24 mouse cellular contexts compared by ENCODE assay signal in genomic region chr4:139136011-139136410, GRCm38 (mm10). TPM values are rescaled to one million over a fixed set of nuclear protein-coding genes. Genes with fewer than 3 reads are reported as not detected.
DNase-seq lines count a peak whose midpoint lies in the region; ATAC-seq and TF ChIP-seq lines count a peak whose summit lies in the region.
"Had no signal": no experiment of that assay in that cellular context is flagged by ENCODE, and none has a peak within 500 bp of the region (broad histone marks: within the 10 kb centered on the region; RNA-seq: fewer than 3 reads in every experiment).

No protein-coding gene starts in this region.

- H3K36me3 ChIP-seq in CH12.LX (replicated peaks in 1 of 2; ENCODE audit: control insufficient read depth in 1 of 2, insufficient read depth in 1 of 2, low read length in 1 of 2), result no peaks in the 10 kb centered on the region
- no peaks in the 10 kb centered on the region for H3K36me3 ChIP-seq in kidney, embryonic 16.5 days (ENCODE audit: insufficient read depth, low read length)
- H3K36me3 ChIP-seq: embryonic facial prominence, embryonic 10.5 days; embryonic facial prominence, embryonic 12.5 days; forebrain, embryonic 12.5 days; G1E had no signal

- H3K9me3 ChIP-seq in CH12.LX (replicated peaks; ENCODE audit: low read length), result peaks cover 8% of the 10 kb centered on the region
- no peaks in the 10 kb centered on the region for H3K9me3 ChIP-seq in kidney, embryonic 16.5 days (ENCODE audit: low read length)
- H3K9me3 ChIP-seq: embryonic facial prominence, embryonic 10.5 days; embryonic facial prominence, embryonic 12.5 days; forebrain, embryonic 12.5 days had no signal

- no peak for TF ChIP-seq EP300 in CH12.LX (IDR thresholded peaks at IDR 0.05; ENCODE audit: low read length)

- TF ChIP-seq CTCF in CH12.LX (conservative IDR thresholded peaks at IDR 0.05 in 1 of 2, IDR thresholded peaks at IDR 0.05 in 1 of 2; ENCODE audit: low read depth in 2 of 2, low read length in 2 of 2), result no peak

- H3K4me1 ChIP-seq in CH12.LX (ENCODE audit: control insufficient read depth in 1 of 2, insufficient read depth in 2 of 2), result peaks cover 7 to 18% of the 10 kb centered on the region in 2 experiments
- 0 out of 2 replicates have a peak, but pooled peaks cover 4% of the 10 kb centered on the region for H3K4me1 ChIP-seq in kidney, embryonic 16.5 days (ENCODE audit: insufficient read depth, low read length)
- H3K4me1 ChIP-seq: embryonic facial prominence, embryonic 12.5 days had no signal

- in situ Hi-C loops in CH12.LX (cut with MboI; ENCODE audit: low pct_ligation_motif_present, low pct_unique_long_range_greater_than_20kb, low sequenced_read_pairs), result no loop called here

- TF ChIP-seq RAD21 in CH12.LX (IDR thresholded peaks at IDR 0.05; ENCODE audit: low read depth, low read length), result no peak

- DNase-seq in 416B (ENCODE audit: low read depth), result peak; percentile 43
- DNase-seq in CH12.LX (ENCODE audit: extremely low read depth), result peak; percentile 27
- DNase-seq in R1 (ENCODE audit: low read depth, low spot score), result peak; percentile 81
- no peak for DNase-seq in left cerebral cortex, adult 18-20 months (ENCODE audit: low spot score in 2 of 2)
- no peak for DNase-seq in left cerebral cortex, adult 8-10 months (ENCODE audit: low spot score in 2 of 2)
- DNase-seq: adrenal gland, adult 8-10 months; adrenal gland, postnatal 14 days; adrenal gland, postnatal 36 days; B cell, adult 2 months; cerebellum, adult 11-12 months; cerebellum, adult 2 months; cerebellum, adult 9-10 months; cerebellum, postnatal 10 days; cerebellum, postnatal 25 days had no signal

- no peaks in the 10 kb centered on the region for H3K79me2 ChIP-seq in CH12.LX (replicated peaks; ENCODE audit: control insufficient read depth, extremely low read depth, insufficient read depth, poor library complexity, severe bottlenecking)

- TF ChIP-seq POLR2A in CH12.LX (IDR thresholded peaks at IDR 0.05; ENCODE audit: low read depth, low read length), result no peak

- dilution Hi-C loops in CH12.LX (cut with MboI; ENCODE audit: extremely low pct_ligation_motif_present, extremely low pct_unique_long_range_greater_than_20kb, low sequenced_read_pairs), result no loop called here

- H3K4me2 ChIP-seq in CH12.LX (ENCODE audit: insufficient read depth, low read depth, poor library complexity, severe bottlenecking), result no peak overlapping the region
- no peak overlapping the region for H3K4me2 ChIP-seq in kidney, embryonic 16.5 days (replicated peaks; ENCODE audit: low read depth, low read length)
- H3K4me2 ChIP-seq: embryonic facial prominence, embryonic 12.5 days; forebrain, embryonic 12.5 days had no signal

- no peak overlapping the region for H3K4me3 ChIP-seq in CH12.LX (replicated peaks in 1 of 3; ENCODE audit: low read depth in 2 of 3, low read length in 2 of 3, poor library complexity in 1 of 3)
- H3K4me3 ChIP-seq in kidney, embryonic 16.5 days (ENCODE audit: low read length), result no peak overlapping the region
- H3K4me3 ChIP-seq: embryonic facial prominence, embryonic 10.5 days; embryonic facial prominence, embryonic 12.5 days; forebrain, embryonic 12.5 days had no signal

- no peak for ATAC-seq in kidney, embryonic 16.5 days (ENCODE audit: low FRiP score, low TSS enrichment)
- ATAC-seq: activated CD4-positive, CD25-positive, alpha-beta regulatory T cell, adult 4 months; CD4-positive, CD25-positive, alpha-beta regulatory T cell, adult 4 months; forebrain, embryonic 14.5 days; forebrain, embryonic 16.5 days; Patski had no signal

- H3K9ac ChIP-seq in CH12.LX (ENCODE audit: insufficient read depth, low read depth), result no peak overlapping the region
- H3K9ac ChIP-seq in kidney, embryonic 16.5 days (replicated peaks; ENCODE audit: low read length), result no peak overlapping the region
- H3K9ac ChIP-seq: embryonic facial prominence, embryonic 12.5 days; forebrain, embryonic 12.5 days had no signal

- H3K27ac ChIP-seq in CH12.LX (ENCODE audit: insufficient read depth, low read depth), result no peak overlapping the region
- H3K27ac ChIP-seq in kidney, embryonic 16.5 days (ENCODE audit: low read length), result no peak overlapping the region
- H3K27ac ChIP-seq: embryonic facial prominence, embryonic 10.5 days; embryonic facial prominence, embryonic 12.5 days; forebrain, embryonic 12.5 days had no signal

- WGBS in kidney, embryonic 16.5 days, result 91% methylated on average over 2 of the region's 2 CpGs

- no peaks in the 10 kb centered on the region for H3K27me3 ChIP-seq in CH12.LX (replicated peaks)
- no peaks in the 10 kb centered on the region for H3K27me3 ChIP-seq in kidney, embryonic 16.5 days (ENCODE audit: insufficient read depth, low read length)
- H3K27me3 ChIP-seq: embryonic facial prominence, embryonic 12.5 days; forebrain, embryonic 12.5 days; Patski had no signal

TF ChIP-seq in CH12.LX, 34 proteins besides CTCF, POLR2A, EP300 and RAD21:
- TF ChIP-seq TCF12 (IDR thresholded peaks at IDR 0.05; ENCODE audit: low read depth, low read length) (no peak), ZKSCAN1 (IDR thresholded peaks at IDR 0.05; ENCODE audit: borderline replicate concordance, low read depth, low read length) (no peak), IRF4 (IDR thresholded peaks at IDR 0.05; ENCODE audit: low read depth, low read length) (no peak), SMC3 (IDR thresholded peaks at IDR 0.05; ENCODE audit: low read depth, low read length) (no peak), CHD2 (IDR thresholded peaks at IDR 0.05; ENCODE audit: low read length) (no peak), MAZ (IDR thresholded peaks at IDR 0.05; ENCODE audit: low read depth, low read length) (no peak), CHD1 (IDR thresholded peaks at IDR 0.05; ENCODE audit: low read depth, low read length) (no peak), MXI1 (IDR thresholded peaks at IDR 0.05; ENCODE audit: low read depth, low read length) (no peak), USF1 (IDR thresholded peaks at IDR 0.05; ENCODE audit: low read depth, low read length) (no peak), KAT2A (IDR thresholded peaks at IDR 0.05; ENCODE audit: insufficient replicate concordance, low read length) (no peak), JUND (conservative IDR thresholded peaks at IDR 0.05; ENCODE audit: low read depth, low read length) (no peak), BHLHE40 (IDR thresholded peaks at IDR 0.05; ENCODE audit: low read depth, low read length) (no peak), PAX5 (IDR thresholded peaks at IDR 0.05; ENCODE audit: low read length) (no peak), MEF2A (IDR thresholded peaks at IDR 0.05; ENCODE audit: borderline replicate concordance, low read depth, low read length) (no peak), ZMIZ1 (IDR thresholded peaks at IDR 0.05; ENCODE audit: low read depth, low read length) (no peak)

RNA-seq across cellular contexts. Expression of gene Minos1, which starts 5.1 kb away (rescaled TPM):
- 139 and 151 TPM in 2 replicates for total RNA-seq in CH12.LX (2012; rRNA removed)
- 36.8 and 39.2 TPM in 2 replicates for total RNA-seq in CH12.LX (2014; rRNA removed)
- polyA plus RNA-seq in CH12.LX (2012; ENCODE audit: insufficient read length, low read depth), result 410 and 418 TPM in 2 replicates
- total RNA-seq in left cerebral cortex, adult 18-20 months (2021), result 100 to 1,000 TPM; 198 to 207 TPM
- 100 to 1,000 TPM; 182 to 221 (median 192) TPM for total RNA-seq in left cerebral cortex, adult 8-10 months (2022)
- 470 and 478 TPM in 2 replicates for polyA plus RNA-seq in kidney, embryonic 16.5 days (2015; fragmentation: Nextera tagmentation; extraction: Ambion mirVana)

RNA-seq across cellular contexts. Expression of gene Nbl1, which starts 43.2 kb away (rescaled TPM):
- total RNA-seq in CH12.LX (2012; rRNA removed) (0.55 and 0.89 TPM in 2 replicates), CH12.LX (2014; rRNA removed) (1.4 and 1.5 TPM in 2 replicates)
- polyA plus RNA-seq in CH12.LX (2012; ENCODE audit: insufficient read length, low read depth), result 2.0 and 3.3 TPM in 2 replicates
- 10 to 100 TPM; 62.6 to 66.6 TPM for total RNA-seq in left cerebral cortex, adult 18-20 months (2021)
- 10 to 100 TPM; 52.1 to 64.5 (median 55.5) TPM for total RNA-seq in left cerebral cortex, adult 8-10 months (2022)
- 27.6 and 31.1 TPM in 2 replicates for polyA plus RNA-seq in kidney, embryonic 16.5 days (2015; fragmentation: Nextera tagmentation; extraction: Ambion mirVana)

RNA-seq across cellular contexts. Expression of gene Capzb, which starts 56.7 kb away (rescaled TPM):
- total RNA-seq in CH12.LX (2012; rRNA removed) (83.5 and 86.4 TPM in 2 replicates), CH12.LX (2014; rRNA removed) (144 and 160 TPM in 2 replicates)
- polyA plus RNA-seq in CH12.LX (2012; ENCODE audit: insufficient read length, low read depth), result 382 and 388 TPM in 2 replicates
- total RNA-seq in left cerebral cortex, adult 18-20 months (2021), result 100 to 1,000 TPM; 302 to 316 TPM
- 100 to 1,000 TPM; 310 to 345 (median 321) TPM for total RNA-seq in left cerebral cortex, adult 8-10 months (2022)
- 405 and 415 TPM in 2 replicates for polyA plus RNA-seq in kidney, embryonic 16.5 days (2015; fragmentation: Nextera tagmentation; extraction: Ambion mirVana)

Comparison
In these comparisons a context has a peak if more than half of its experiments do, and no peak if none do; other contexts are left out.
1. DNase-seq: peak in 416B (single experiment), CH12.LX (single experiment) and R1 (single experiment); none in left cerebral cortex, adult 18-20 months (0 of 2) and left cerebral cortex, adult 8-10 months (0 of 2).
2. RNA of gene Nbl1, which starts 43.2 kb away (total RNA-seq): 62.6 to 66.6 TPM in left cerebral cortex, adult 18-20 months and 52.1 to 64.5 TPM in left cerebral cortex, adult 8-10 months; 0.55 to 1.5 TPM in CH12.LX; every median in the first group is over 10 times any median in the second.